Mouse (Mus musculus): ENCODE data around the gene Tgfb1.

Tgfb1 gene

DNA sequence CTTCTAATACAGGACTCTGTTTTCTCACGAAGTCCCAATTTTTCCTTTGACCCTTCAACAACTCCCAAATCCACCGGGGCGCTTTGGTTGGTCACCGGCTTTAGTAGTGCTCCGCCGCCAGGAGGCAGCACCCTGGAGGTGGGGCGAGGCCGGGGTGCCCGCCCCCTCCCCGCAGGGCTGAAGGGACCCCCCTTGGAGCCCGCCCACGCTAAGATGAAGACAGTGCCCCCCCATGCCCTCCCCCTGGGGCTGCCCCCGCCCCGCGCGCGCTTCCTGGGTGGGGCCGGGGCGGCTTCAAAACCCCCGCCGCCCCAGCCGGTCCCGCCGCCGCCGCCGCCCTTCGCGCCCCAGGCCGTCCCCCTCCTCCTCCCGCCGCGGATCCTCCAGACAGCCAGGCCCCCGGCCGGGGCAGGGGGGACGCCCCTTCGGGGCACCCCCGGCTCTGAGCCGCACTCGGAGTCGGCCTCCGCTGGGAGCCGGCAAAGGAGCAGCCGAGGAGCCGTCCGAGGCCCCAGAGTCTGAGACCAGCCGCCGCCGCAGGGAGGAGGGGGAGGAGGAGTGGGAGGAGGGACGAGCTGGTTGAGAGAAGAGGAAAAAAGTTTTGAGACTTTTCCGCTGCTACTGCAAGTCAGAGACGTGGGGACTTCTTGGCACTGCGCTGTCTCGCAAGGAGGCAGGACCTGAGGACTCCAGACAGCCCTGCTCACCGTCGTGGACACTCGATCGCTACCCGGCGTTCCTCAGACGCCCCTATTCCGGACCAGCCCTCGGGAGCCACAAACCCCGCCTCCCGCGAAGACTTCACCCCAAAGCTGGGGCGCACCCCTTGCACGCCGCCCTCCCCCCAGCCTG lies at the start of gene Tgfb1:
Gene Tgfb1, plus strand, starts transcription at position 323 of the 852 bp plus-strand sequence.
- DNase-seq, result peak; percentile 69

DNA sequence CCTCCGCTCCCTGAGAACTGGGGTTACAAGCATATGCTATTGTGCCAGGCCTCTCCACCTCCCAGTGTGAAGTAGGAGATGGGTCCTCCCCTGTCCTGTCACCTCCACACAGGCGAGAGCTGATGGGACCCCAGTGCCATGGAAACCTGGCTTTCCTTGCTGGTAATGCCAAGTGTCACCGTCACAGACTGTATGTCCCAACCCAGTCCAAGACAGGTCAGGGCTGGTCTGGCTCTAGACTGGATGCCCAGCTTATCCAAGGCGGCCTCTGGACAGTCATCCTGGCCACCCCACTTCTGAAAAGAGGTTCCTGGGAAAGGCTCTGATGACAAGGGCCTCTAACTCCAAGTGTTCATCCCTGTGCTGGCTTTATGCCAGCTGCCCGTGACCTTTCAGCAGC lies 49.7 kb upstream of the Tgfb1 start:
- DNase-seq, result no peak

DNA sequence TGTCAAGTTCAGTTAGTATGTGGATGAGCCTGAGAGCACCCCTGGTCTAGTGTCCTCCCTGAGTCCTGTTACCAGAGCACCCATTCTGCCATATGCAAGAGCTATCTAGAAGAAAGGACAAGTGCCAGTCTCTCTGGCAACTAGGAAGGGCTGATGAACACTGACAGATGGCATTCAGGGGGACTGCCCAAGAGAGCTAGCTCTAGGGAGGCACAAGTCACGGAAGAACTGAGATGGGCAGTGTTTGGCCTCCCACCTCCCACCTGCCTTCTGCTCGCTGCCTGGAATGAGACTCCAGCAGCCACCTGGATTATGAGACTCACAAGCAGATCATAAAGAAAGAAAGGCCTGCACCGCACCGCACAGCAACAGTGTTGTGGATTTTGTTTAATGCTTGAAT lies 47.0 kb upstream of the Tgfb1 start:
- no peak for DNase-seq

GRCm38 (mm10) chr7:25644136-25644535 lies 42.7 kb upstream of the Tgfb1 start:
- DNase-seq, result no peak

- no peak for DNase-seq
These were observed 42.2 kb upstream of the Tgfb1 start for GRCm38 (mm10) chr7:25644631-25645030.

DNA sequence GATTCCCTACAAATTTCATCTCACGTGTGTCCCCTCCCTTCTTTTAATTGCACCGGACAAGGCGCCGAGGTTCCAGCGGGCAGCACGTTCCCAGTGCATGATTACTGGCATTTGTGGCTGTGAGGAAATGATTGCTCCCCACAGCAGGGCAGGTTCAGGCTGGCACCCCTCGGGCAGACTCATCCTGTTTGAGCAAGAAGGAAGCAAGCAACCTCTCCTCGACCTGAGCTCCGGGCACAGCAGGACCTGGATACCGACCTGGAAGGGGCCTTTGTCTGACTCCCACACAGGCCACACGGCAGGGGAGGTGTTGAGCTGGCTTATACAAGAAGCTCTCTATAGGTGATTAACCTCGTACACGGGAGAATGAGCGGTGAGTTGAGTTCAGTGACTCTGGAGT lies 41.7 kb upstream of the Tgfb1 start:
- DNase-seq, result peak; percentile 43

GRCm38 (mm10) chr7:25647574-25648123 lies 39.2 kb upstream of the Tgfb1 start:
- DNase-seq, result no peak

GRCm38 (mm10) chr7:25649839-25650238 lies 37.0 kb upstream of the Tgfb1 start:
- DNase-seq, result no peak

DNA sequence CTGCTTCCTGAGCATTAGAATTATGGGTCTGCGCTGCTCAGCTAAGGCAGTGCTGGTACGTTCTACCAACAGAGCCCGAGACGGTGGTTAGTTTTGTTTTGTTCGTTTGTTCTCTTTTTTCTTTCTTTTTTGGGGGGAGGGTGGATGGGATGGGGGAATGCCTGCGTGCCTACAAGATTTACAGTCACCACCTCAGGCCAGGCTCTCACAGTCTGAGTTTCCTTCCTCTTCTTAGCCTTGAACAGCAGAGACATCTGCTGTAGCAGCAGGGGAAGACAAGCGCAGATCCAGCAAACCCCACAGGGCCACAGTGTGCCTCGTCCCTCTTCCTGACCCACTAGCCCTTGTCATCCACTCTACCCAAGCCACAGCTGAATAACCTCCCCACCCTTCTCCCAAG lies 35.5 kb upstream of the Tgfb1 start:
- DNase-seq, result no peak

- DNase-seq, result no peak
These were observed 34.5 kb upstream of the Tgfb1 start for GRCm38 (mm10) chr7:25652244-25652759.

DNA sequence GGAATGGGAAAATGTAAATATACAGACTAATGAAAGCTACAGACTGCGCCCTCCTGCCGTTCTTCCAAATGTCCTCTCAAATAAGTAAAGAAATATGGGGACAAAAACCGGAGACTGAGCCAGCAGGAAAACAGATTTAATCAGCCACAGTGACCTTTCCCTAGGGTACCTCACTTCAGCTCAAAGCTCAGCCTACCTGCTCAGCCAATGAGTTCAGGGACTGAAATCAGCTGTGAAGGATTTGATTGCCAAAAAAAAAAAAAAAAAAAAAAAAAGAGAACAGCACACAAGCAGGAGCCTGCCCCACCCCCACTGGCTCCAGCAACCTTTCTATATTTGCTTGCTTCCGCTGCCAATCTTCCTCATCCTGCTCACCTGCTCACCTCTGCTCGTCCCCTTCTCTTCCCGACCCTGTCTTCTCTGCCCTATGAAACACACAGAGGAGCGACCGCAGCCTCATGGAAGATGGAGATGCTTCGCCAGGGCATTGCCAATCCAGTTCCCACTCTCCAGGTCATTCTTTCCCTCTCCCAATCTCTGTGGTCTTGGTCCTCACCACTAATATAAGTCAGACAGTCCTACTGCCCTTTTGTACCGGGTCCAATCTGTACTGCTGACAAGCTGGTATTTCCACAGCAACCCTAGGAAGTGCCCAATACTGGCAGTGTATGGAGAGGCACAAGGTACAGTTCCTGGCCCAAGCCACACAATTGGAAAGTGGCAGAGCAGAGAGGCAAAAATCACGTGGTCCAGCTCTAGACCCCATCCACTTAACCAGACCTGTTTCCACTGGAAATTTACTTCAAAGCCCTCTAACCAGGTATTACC lies 31.0 kb upstream of the Tgfb1 start:
- peak; percentile 84 for DNase-seq

- peak; percentile 45 for DNase-seq
These were observed 29.0 kb upstream of the Tgfb1 start for GRCm38 (mm10) chr7:25657785-25658184.

- peak; percentile 100 for DNase-seq
These were observed 27.9 kb upstream of the Tgfb1 start, which contains the start of the genes Bckdha and Exosc5 for GRCm38 (mm10) chr7:25658657-25659472. TSS of gene Bckdha (minus strand) at chr7:25658981. TSS of gene Exosc5 (plus strand) at chr7:25659164.

DNA sequence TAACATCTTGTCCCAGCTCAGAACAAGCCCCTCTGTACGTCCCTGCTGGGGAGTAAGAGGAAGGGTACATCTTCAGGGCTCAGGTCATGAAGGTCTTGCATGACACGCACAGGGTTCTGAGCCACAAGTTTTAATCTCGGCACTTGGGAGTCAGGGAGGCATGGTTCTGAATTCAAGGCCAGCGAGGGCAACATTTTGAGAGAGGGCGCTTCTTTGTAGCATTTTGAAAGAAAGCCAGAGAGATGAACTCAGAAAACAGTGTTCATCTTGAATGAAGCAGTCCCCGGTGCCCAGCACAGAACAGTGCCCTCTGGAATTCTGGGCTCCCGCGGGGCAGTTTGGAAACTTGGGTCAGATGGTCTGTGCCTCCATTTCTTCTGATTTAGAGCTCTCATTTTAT lies 20.4 kb upstream of the Tgfb1 start:
- no peak for DNase-seq

DNA sequence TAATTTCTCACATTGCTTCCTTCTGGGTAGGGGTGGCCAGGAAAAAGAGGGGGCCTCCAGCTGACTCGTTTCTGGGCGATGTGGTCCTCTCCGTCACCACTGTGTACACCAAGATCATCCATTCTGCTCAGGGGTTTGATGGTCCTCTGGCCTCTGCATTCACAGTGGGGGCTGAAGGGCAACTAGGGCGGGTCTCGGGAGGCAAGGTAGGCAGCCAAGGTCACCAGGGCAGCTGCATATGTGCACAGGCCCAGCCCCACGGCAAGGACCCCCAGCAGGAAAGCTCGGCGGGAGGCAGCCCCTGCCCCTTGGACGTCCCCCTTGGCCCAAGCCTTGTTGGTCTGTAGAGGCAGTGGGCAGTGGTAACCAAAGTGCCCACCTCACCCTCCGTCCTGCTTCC lies 17.6 kb upstream of the Tgfb1 start:
- no peak for DNase-seq

DNA sequence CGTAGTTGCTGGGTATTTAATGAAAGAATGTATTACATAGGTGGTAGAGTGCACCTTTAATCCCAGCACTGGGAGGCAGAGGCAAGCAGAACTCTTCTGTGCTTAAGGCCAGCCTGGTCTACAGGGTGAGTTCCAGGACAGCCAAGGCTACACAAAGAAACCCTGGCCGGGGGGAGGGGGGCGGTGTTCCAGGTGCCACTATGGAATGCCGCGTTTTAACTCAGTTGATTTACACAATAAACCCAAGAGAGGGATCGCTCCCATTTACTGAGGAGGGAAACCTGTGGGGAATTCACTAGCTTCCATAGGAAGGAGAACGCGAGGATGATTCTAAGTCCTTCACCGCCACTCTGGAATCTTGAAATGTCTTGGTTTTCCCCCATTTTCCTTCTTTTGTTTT lies 17.2 kb upstream of the Tgfb1 start:
- no peak for DNase-seq

- no peak for DNase-seq
These were observed 16.7 kb upstream of the Tgfb1 start for GRCm38 (mm10) chr7:25670096-25670495.

DNA sequence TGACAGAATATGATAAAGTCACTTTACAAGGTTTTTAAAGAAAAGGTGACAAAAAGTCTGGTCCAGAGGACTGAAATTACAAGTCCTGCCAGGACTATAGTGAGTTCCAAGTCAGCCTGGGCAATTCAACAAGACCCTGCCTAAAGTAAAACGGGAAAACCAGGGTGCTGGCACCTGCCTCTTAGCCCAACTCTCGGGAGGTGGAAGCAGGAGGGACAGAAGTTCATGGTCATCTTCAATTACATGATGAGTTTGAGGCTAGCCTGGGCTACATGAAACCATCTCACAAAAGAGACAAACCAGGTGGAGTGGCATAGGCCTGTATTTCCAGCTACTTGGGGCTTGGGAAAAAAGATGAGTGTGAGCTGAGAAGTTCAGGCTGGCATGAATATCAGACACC lies 15.1 kb upstream of the Tgfb1 start:
- DNase-seq, result no peak

DNA sequence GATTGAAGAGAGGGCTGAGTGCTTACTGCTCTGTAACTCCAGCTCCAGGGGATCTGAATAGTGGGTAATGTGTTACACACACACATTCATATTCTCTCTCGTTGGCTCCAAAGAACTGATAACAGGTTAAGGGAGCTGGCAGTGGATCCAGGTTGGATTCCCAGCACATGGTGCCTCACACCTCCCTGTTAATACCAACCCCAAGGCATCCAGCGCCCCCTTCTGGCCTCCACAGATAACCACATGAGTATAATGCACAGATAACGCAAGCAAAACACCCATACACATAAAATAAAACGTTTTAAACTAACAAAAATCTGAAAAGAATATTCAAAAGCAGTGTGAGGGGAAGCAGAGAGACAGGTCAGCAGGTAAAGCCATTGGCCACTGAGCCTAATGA lies 14.4 kb upstream of the Tgfb1 start:
- no peak for DNase-seq

DNA sequence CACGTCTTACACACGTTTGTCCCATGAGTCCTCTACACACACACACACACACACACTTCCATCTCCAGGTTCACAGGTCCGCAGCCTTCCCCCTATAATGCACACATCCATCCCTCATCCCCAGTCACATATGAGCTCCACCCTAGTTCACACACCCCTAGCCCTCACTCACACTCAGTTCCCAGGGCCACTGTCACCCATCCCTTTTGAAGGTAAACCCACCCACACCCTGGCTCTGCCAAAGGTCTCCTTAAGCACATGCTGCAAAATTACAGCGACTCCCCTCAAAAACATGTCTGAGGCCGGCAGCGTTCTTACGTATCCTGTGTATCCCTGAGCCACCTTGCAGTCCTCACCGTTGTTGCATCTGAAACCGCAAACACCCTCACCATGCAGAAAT lies 12.5 kb upstream of the Tgfb1 start:
- no peak for DNase-seq

GRCm38 (mm10) chr7:25674719-25675300 lies 12.0 kb upstream of the Tgfb1 start, which contains the start of gene Tmem91:
TSS of gene Tmem91 (minus strand) at chr7:25675166.
- no peak for DNase-seq

DNA sequence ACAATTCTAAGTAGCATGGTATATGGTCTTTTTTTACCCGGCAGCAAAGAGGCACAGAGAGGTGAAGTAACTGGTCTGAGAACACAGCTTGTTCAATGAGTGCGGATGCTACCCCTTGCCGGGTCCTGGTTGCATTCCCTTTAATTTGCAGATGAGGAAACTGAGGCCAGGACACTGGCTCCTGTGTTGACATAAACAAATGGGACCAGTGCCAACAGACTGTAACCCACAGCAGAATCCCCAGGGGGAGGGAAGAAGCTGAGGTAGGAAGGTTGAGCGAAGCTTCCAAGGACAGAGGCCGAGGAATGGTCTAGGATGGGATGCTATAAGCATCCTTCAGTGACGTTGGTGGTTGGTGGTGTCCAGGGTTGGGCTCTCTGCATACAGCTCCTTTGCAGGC lies 11.4 kb upstream of the Tgfb1 start:
- no peak for DNase-seq

Data from kidney, adult 9 months (tissue).